Mouse (Mus musculus) NIH3T3 (cell line): ENCODE data around the gene Ncl.

Experiments used
- DNase-seq: peaks from one replicate; pipeline ENCODE4 v3.0.0-alpha.2; 2012; ENCODE audit warnings: low read depth

Gene Ncl

GRCm38 (mm10) chr1:86312269-86312668 lies 46.9 kb downstream of the Ncl start:
- DNase-seq = no peak

- no peak for DNase-seq
Observed at GRCm38 (mm10) chr1:86311467-86312005, 47.7 kb downstream of the Ncl start.

DNA sequence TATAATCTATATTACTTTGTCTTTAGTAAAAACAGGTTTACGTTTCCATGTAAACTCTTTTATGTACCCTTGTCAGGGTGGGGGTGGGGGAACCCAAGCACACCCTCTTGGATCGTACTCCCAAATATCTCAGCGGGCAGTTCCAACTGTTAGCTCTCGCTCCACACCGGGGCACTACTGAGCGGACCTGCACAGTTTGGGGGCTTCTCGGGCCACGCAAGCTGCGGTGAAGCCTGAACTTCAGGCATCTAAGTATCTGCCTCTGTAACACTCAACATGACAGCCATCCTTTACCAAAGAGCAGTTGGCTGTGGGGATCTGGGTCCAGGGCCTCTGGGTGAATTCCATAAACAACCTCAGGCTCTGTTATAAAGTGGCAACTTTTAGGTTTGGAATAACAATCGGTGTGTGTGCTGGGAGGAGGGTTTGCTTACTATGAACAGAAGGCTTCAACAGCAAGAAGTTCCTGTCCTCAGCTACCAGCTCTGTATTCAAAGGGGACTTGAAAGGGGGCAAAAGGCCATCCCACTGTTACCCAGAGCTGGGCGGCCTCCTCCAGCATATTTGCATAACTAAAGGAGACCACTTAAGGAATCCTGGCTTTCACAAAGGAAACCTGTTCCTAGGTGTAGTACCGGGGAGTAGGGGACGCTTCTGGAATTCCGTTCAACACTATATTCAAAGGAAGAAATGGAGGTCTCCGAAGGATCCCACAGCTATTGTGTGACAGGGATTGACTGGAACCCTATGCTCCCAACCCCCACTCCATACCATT lies 48.5 kb downstream of the Ncl start:
- no peak for DNase-seq

- no peak for DNase-seq
Observed at GRCm38 (mm10) chr1:86309270-86309833, 49.8 kb downstream of the Ncl start.

- DNase-seq = no peak
Observed at GRCm38 (mm10) chr1:86307871-86308641, 51.1 kb downstream of the Ncl start.

GRCm38 (mm10) chr1:86307177-86307762 lies 51.9 kb downstream of the Ncl start:
- no peak for DNase-seq

GRCm38 (mm10) chr1:86306686-86307085 lies 52.5 kb downstream of the Ncl start:
- DNase-seq = no peak

- DNase-seq = no peak
Observed at GRCm38 (mm10) chr1:86303873-86304250, 55.3 kb downstream of the Ncl start.

GRCm38 (mm10) chr1:86303063-86303872 lies 55.9 kb downstream of the Ncl start:
- no peak for DNase-seq

GRCm38 (mm10) chr1:86302532-86302931 lies 56.7 kb downstream of the Ncl start, which contains the start of gene B3gnt7:
Gene B3gnt7, plus strand, starts transcription at chr1:86302832.
- no peak for DNase-seq

GRCm38 (mm10) chr1:86301221-86302091 lies 57.7 kb downstream of the Ncl start:
- peak; percentile 53 for DNase-seq

- DNase-seq = no peak
Observed at GRCm38 (mm10) chr1:86300731-86301130, 58.5 kb downstream of the Ncl start.

- DNase-seq = peak; percentile 49
Observed at GRCm38 (mm10) chr1:86300093-86300492, 59.1 kb downstream of the Ncl start.
